In genomic region chr13:12503238-12503751, GRCm38 (mm10) we compare ENCODE assay signal across 8 mouse cellular contexts. TPM values are rescaled to one million over a fixed set of nuclear protein-coding genes. Genes with fewer than 3 reads are reported as not detected.
A peak's percentile ranks its signal among the peaks of the same experiment; 100 is the strongest.
DNase-seq lines count a peak whose midpoint lies in the region; ATAC-seq lines count a peak whose summit lies in the region.
"Had no signal": no experiment of that assay in that cellular context is flagged by ENCODE, and none has a peak within 500 bp of the region (broad histone marks: within the 10 kb centered on the region; RNA-seq: fewer than 3 reads in every experiment).

No protein-coding gene starts in this region.

- ATAC-seq in hindbrain, embryonic 16.5 days: peak; percentile 90
- peak; percentile 83 for ATAC-seq in neural tube, embryonic 15.5 days (ENCODE audit: low FRiP score)
- no peak for ATAC-seq in intestine, embryonic 15.5 days
- ATAC-seq: activated CD4-positive, CD25-positive, alpha-beta regulatory T cell, adult 4 months had no signal

- H3K36me3 ChIP-seq in hindbrain, embryonic 16.5 days (ENCODE audit: control insufficient read depth, insufficient read depth, low read length): no peaks in the 10 kb centered on the region
- H3K36me3 ChIP-seq in neural tube, embryonic 15.5 days: no peaks in the 10 kb centered on the region
- H3K36me3 ChIP-seq in intestine, embryonic 15.5 days: no peaks in the 10 kb centered on the region

- H3K9ac ChIP-seq in hindbrain, embryonic 16.5 days (ENCODE audit: low read depth, low read length): no peak overlapping the region
- H3K9ac ChIP-seq in neural tube, embryonic 15.5 days (replicated peaks): no peak overlapping the region
- H3K9ac ChIP-seq in intestine, embryonic 15.5 days: no peak overlapping the region

- no peak overlapping the region for H3K4me3 ChIP-seq in hindbrain, embryonic 16.5 days (ENCODE audit: low read length)
- no peak overlapping the region for H3K4me3 ChIP-seq in neural tube, embryonic 15.5 days (replicated peaks)
- no peak overlapping the region for H3K4me3 ChIP-seq in intestine, embryonic 15.5 days (replicated peaks)

- WGBS in hindbrain, embryonic 16.5 days: 24% methylated on average over 11 of the region's 11 CpGs
- WGBS in neural tube, embryonic 15.5 days: 14% methylated on average over 11 of the region's 11 CpGs
- WGBS in intestine, embryonic 15.5 days: 56% methylated on average over 11 of the region's 11 CpGs

- no peaks in the 10 kb centered on the region for H3K27me3 ChIP-seq in hindbrain, embryonic 16.5 days (replicated peaks; ENCODE audit: control insufficient read depth, insufficient read depth, low read length)
- no peaks in the 10 kb centered on the region for H3K27me3 ChIP-seq in neural tube, embryonic 15.5 days (replicated peaks)
- no peaks in the 10 kb centered on the region for H3K27me3 ChIP-seq in intestine, embryonic 15.5 days (replicated peaks)

- H3K4me2 ChIP-seq in hindbrain, embryonic 16.5 days (ENCODE audit: low read length): no peak overlapping the region
- no peak overlapping the region for H3K4me2 ChIP-seq in neural tube, embryonic 15.5 days
- no peak overlapping the region for H3K4me2 ChIP-seq in intestine, embryonic 15.5 days (replicated peaks)

- H3K9me3 ChIP-seq in hindbrain, embryonic 16.5 days (ENCODE audit: control insufficient read depth, low read length): no peaks in the 10 kb centered on the region
- H3K9me3 ChIP-seq in neural tube, embryonic 15.5 days (replicated peaks): no peaks in the 10 kb centered on the region
- H3K9me3 ChIP-seq in intestine, embryonic 15.5 days: no peaks in the 10 kb centered on the region

- no peak overlapping the region for H3K27ac ChIP-seq in hindbrain, embryonic 16.5 days (ENCODE audit: low read depth, low read length)
- peak overlapping the region; percentile 62 for H3K27ac ChIP-seq in neural tube, embryonic 15.5 days (replicated peaks)
- H3K27ac ChIP-seq in intestine, embryonic 15.5 days: no peak overlapping the region

- peak; percentile 83 for DNase-seq in Muller cell, postnatal 12 days (ENCODE audit: inconsistent ontology term)
- peak; percentile 56 for DNase-seq in embryo, embryonic 11 days
- no peak for DNase-seq in layer of hippocampus, postnatal 14 days (ENCODE audit: low spot score in 2 of 2)
- no peak for DNase-seq in kidney, postnatal 10 days

- H3K4me1 ChIP-seq in hindbrain, embryonic 16.5 days (ENCODE audit: control insufficient read depth, insufficient read depth, low read depth, low read length): no peaks in the 10 kb centered on the region
- H3K4me1 ChIP-seq in neural tube, embryonic 15.5 days: peaks cover 11% of the 10 kb centered on the region
- 0 out of 2 replicates have a peak, but pooled peaks cover 2% of the 10 kb centered on the region for H3K4me1 ChIP-seq in intestine, embryonic 15.5 days (replicated peaks)

RNA-seq across cellular contexts. Expression of gene Edaradd, which starts 16.9 kb away (rescaled TPM):
- polyA plus RNA-seq in hindbrain, embryonic 16.5 days (2015; fragmentation: Nextera tagmentation; extraction: Ambion mirVana): 2.0 and 2.1 TPM in 2 replicates
- 1.8 and 3.9 TPM in 2 replicates for polyA plus RNA-seq in neural tube, embryonic 15.5 days (2015; fragmentation: Nextera tagmentation; extraction: Ambion mirVana)
- under 1 TPM; 0.69 to 0.78 TPM for total RNA-seq in layer of hippocampus, postnatal 14 days (2021)
- polyA plus RNA-seq in intestine, embryonic 15.5 days (2015; fragmentation: Nextera tagmentation; extraction: Ambion mirVana): 1.5 and 2.8 TPM in 2 replicates

RNA-seq across cellular contexts. Expression of gene Lgals8, which starts 38.6 kb away (rescaled TPM):
- 26.0 and 28.2 TPM in 2 replicates for polyA plus RNA-seq in hindbrain, embryonic 16.5 days (2015; fragmentation: Nextera tagmentation; extraction: Ambion mirVana)
- 26.6 and 31.5 TPM in 2 replicates for polyA plus RNA-seq in neural tube, embryonic 15.5 days (2015; fragmentation: Nextera tagmentation; extraction: Ambion mirVana)
- 10 to 100 TPM; 27.9 to 35.8 TPM for total RNA-seq in layer of hippocampus, postnatal 14 days (2021)
- polyA plus RNA-seq in intestine, embryonic 15.5 days (2015; fragmentation: Nextera tagmentation; extraction: Ambion mirVana): 30.5 and 36.0 TPM in 2 replicates

Comparison
In these comparisons a context has a peak if more than half of its experiments do, and no peak if none do; other contexts are left out.
1. DNase-seq: peak in Muller cell, postnatal 12 days (single experiment) and embryo, embryonic 11 days (single experiment); none in layer of hippocampus, postnatal 14 days (0 of 2) and kidney, postnatal 10 days (single experiment).